Mouse (Mus musculus) embryonic fibroblast, embryonic 13.5 days (primary cell): ENCODE data around the gene Nfib. TPM values are rescaled to one million over a fixed set of nuclear protein-coding genes. Genes with fewer than 3 reads are reported as not detected.

ENCODE experiments used
- H3K27ac ChIP-seq: 2 replicates; pipeline ENCODE4 v1.5.1; 2012; ENCODE audit warnings: low read length, control low read depth, inconsistent platforms; ENCODE audit not compliant: insufficient read depth
- H3K4me1 ChIP-seq: 2 replicates; pipeline ENCODE4 v1.6.1; 2011; ENCODE audit warnings: low read length; ENCODE audit not compliant: control insufficient read depth, insufficient read depth
- H3K4me3 ChIP-seq: 2 replicates; pipeline ENCODE4 v1.5.1; 2011; ENCODE audit warnings: mild to moderate bottlenecking, control low read depth, low read length; ENCODE audit not compliant: insufficient read depth
- CTCF ChIP-seq: IDR thresholded peaks from 2 replicates; pipeline ENCODE4 v1.5.1; 2011; ENCODE audit warnings: mild to moderate bottlenecking, control low read depth, low read length, moderate library complexity, borderline replicate concordance; ENCODE audit not compliant: insufficient read depth
- POLR2A ChIP-seq: IDR thresholded peaks from 2 replicates; pipeline ENCODE4 v1.6.1; 2011; ENCODE audit warnings: low read depth, mild to moderate bottlenecking, control low read depth, low read length, moderate library complexity
- polyA plus RNA-seq: library from polyadenylated mRNA; stranded (reverse); fragments of >200 nt; gene quantifications from 2 replicates; pipeline ENCODE4 v1.2.4, GENCODE M21; 2011; ENCODE audit warnings: low read depth; ENCODE audit not compliant: missing spikeins, insufficient read length

Gene Nfib
- polyA plus RNA-seq, 1 experiment, result 69.5 TPM

GRCm38 (mm10) chr4:82402666-82403065, 302.9 kb downstream of the Nfib start:
- Histone ChIP-seq H3K27ac (no peak overlapping the region), H3K4me3 (no peak overlapping the region), H3K4me1 (peaks cover 15% of the 10 kb centered on the region)
- no peak for TF ChIP-seq POLR2A
- TF ChIP-seq CTCF, result no peak

GRCm38 (mm10) chr4:82401450-82402061, 304.0 kb downstream of the Nfib start:
- TF ChIP-seq POLR2A (no peak), CTCF (no peak)
- H3K27ac ChIP-seq, result no peak overlapping the region

DNA sequence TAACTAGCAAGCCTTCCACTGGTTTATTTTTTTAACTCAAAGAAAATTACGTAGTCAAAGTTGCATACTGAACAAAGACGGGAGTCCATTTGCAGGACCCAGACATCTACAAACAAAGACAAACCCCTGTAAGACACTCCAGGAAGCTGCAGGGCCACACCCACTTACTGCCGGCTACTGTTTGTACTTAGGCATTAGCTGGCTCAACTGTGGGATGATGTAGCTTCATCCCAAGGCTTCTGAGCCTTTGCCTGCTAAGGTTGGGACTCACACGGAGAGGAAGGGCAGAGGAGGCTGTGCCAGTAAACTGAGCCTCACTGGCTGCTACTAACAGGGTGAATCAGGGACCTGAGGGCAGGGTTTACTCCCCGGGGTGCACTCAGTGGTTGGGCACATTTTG, 305.0 kb downstream of the Nfib start:
- H3K4me1 ChIP-seq, result peaks cover 15% of the 10 kb centered on the region
- no peak overlapping the region for H3K4me3 ChIP-seq
- peak overlapping the region; percentile 1; the same call in 1 of the 2 replicates for H3K27ac ChIP-seq
- no peak for TF ChIP-seq POLR2A
- no peak for TF ChIP-seq CTCF

More at GRCm38 (mm10) chr4:82401450-82402061, 304.0 kb downstream of the Nfib start:
- Histone ChIP-seq H3K4me1 (peaks cover 15% of the 10 kb centered on the region), H3K4me3 (no peak overlapping the region)

DNA sequence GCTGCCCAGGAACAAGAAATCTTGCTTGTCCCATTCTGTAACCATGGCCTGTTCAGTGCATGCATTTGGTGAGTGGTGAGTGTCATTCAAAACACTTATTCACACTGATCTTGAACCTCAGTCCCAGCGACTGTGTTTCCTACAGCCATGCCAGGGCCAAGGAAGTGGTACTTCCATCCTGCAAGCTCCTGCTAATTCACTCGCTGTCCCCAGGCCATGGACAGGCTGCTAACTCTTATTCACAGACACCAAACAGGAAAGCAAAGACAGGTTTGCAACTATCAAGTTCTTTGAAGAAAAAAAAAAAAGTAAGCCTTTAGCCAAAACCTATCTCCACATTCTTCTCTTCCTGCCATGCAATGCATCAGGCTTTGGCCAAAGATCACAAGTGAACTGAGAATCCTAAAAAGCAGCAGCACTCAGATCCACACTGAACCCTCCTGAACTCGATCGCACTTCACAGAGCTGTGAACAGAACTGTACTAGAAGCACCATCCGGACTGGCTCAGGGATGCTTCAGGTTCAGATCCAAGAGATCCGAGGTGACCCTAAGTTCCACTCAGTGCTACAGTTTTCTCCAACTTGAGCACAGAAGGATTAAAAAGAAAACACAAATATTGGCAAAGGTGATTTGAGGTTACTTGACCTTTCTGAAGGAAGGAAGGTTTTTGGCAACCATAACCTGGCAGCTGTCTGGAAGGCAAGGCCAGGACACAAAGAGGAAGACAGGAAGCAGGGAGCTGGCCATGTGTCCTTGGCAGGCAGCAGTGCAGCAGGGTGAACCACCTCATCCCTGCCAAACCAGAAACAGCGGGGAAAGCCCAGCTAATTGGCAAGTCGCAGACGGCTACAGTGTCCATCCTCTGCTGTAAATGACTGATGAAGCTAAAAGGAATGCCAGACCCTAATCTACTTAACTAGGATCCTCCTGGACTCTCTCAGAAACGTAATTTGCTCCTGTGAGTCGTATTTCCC, 305.9 kb downstream of the Nfib start:
- no peak for TF ChIP-seq CTCF
- TF ChIP-seq POLR2A, result no peak
- Histone ChIP-seq H3K4me1 (peaks cover 14% of the 10 kb centered on the region), H3K4me3 (no peak overlapping the region), H3K27ac (peak overlapping the region; percentile 2)

DNA sequence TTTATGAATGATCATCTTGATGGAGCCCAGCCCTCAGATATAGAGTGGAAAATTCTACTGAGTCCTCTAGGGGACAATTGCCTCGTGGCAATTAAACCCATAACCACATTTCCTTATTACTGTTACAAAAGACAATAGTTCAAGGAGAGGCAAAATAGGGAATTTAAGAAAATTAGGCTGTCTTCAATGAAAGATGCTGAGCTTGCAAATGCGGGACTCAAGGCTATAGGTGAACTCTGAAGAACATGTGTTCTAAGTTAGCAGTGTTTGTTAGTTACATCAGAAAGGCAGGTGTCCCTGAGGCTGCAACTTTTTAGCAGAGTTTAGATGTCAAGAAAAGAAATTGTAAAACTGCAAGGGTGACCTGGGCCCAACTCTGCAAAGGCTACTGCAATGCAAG, 307.3 kb downstream of the Nfib start:
- Histone ChIP-seq H3K4me1 (peaks cover 12% of the 10 kb centered on the region), H3K4me3 (no peak overlapping the region), H3K27ac (no peak overlapping the region)
- TF ChIP-seq POLR2A (no peak), CTCF (no peak)

GRCm38 (mm10) chr4:82396805-82397204, 308.7 kb downstream of the Nfib start:
- H3K27ac ChIP-seq, result no peak overlapping the region
- TF ChIP-seq POLR2A (no peak), CTCF (no peak)
- peaks cover 14% of the 10 kb centered on the region for H3K4me1 ChIP-seq
- H3K4me3 ChIP-seq, result no peak overlapping the region

GRCm38 (mm10) chr4:82396003-82396402, 309.5 kb downstream of the Nfib start:
- Histone ChIP-seq H3K27ac (no peak overlapping the region), H3K4me1 (peaks cover 7% of the 10 kb centered on the region), H3K4me3 (no peak overlapping the region)
- TF ChIP-seq POLR2A (no peak), CTCF (no peak)

GRCm38 (mm10) chr4:82394346-82394745, 311.2 kb downstream of the Nfib start:
- H3K4me3 ChIP-seq, result no peak overlapping the region
- H3K27ac ChIP-seq, result no peak overlapping the region
- peaks cover 2% of the 10 kb centered on the region for H3K4me1 ChIP-seq
- no peak for TF ChIP-seq CTCF
- no peak for TF ChIP-seq POLR2A

DNA sequence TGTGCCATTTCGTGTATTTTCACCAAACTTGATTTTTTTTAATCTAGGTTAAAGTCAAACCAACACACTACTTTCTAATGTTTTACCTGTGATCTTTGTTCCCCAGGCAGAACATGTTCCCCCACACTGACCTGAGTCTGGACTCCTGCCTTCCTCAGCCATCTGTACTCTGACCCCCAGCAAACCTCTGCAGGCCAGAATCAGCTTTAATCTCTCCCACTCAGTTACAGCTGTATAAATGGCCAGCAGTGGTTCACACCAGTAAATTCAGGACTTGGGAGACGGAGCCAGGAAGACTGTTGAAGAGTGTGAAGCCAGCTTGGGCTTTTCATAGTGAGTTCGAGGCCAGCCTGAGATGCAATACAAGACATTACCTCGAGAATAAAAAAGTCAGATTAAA, 312.5 kb downstream of the Nfib start:
- Histone ChIP-seq H3K27ac (no peak overlapping the region), H3K4me1 (peaks cover 2% of the 10 kb centered on the region), H3K4me3 (no peak overlapping the region)
- TF ChIP-seq CTCF, result no peak
- no peak for TF ChIP-seq POLR2A

- Histone ChIP-seq H3K4me1 (peaks cover 2% of the 10 kb centered on the region), H3K4me3 (no peak overlapping the region), H3K27ac (no peak overlapping the region)
- TF ChIP-seq POLR2A (no peak), CTCF (no peak)
Measured at GRCm38 (mm10) chr4:82392496-82392895, 313.1 kb downstream of the Nfib start.
